Mouse (Mus musculus) midbrain, postnatal 0 days (tissue): ENCODE results near the gene Dyrk3. TPM values are rescaled to one million over a fixed set of nuclear protein-coding genes. Genes with fewer than 3 reads are reported as not detected.

Experiments
- ATAC-seq: fragments of 200-750 bp; cut with Nextera tagmentation; 2 replicates; pipeline ENCODE4 v1.8.0; 2017; ENCODE audit warnings: moderate number of reproducible peaks, mild to moderate bottlenecking, moderate TSS enrichment, moderate library complexity; ENCODE audit not compliant: low FRiP score
- DNase-seq: peaks from one replicate; pipeline ENCODE4 v3.0.0-alpha.2; 2015; ENCODE audit warnings: low spot score
- H3K27ac ChIP-seq: fragments of 300-500 bp; sonication (generic); 2 replicates; pipeline ENCODE4 v1.5.1; 2014; ENCODE audit warnings: low read depth, mild to moderate bottlenecking, low read length, mixed read lengths
- H3K27me3 ChIP-seq: fragments of 300-500 bp; sonication (generic); 2 replicates; pipeline ENCODE4 v1.6.1; 2014; ENCODE audit warnings: low read length, control low read depth, mixed read lengths; ENCODE audit not compliant: insufficient read depth
- H3K36me3 ChIP-seq: fragments of 300-500 bp; sonication (generic); 2 replicates; pipeline ENCODE4 v1.6.1; 2014; ENCODE audit warnings: low read length, control low read depth, mixed read lengths; ENCODE audit not compliant: insufficient read depth
- H3K4me1 ChIP-seq: fragments of 300-500 bp; sonication (generic); 2 replicates; pipeline ENCODE4 v1.6.1; 2014; ENCODE audit warnings: mild to moderate bottlenecking, control low read depth, antibody characterized with exemption, low read length, mixed read lengths; ENCODE audit not compliant: insufficient read depth
- H3K4me2 ChIP-seq: fragments of 300-500 bp; sonication (generic); 2 replicates; pipeline ENCODE4 v1.6.1; 2014; ENCODE audit warnings: low read depth, mild to moderate bottlenecking, low read length, mixed read lengths; ENCODE audit not compliant: poor library complexity, severe bottlenecking
- H3K4me3 ChIP-seq: fragments of 300-500 bp; sonication (generic); 2 replicates; pipeline ENCODE4 v1.5.1; 2014; ENCODE audit warnings: low read depth, mild to moderate bottlenecking, low read length, moderate library complexity
- H3K9ac ChIP-seq: fragments of 300-500 bp; sonication (generic); replicated peaks from 2 replicates; pipeline ENCODE4 v1.6.1; 2014; ENCODE audit warnings: mild to moderate bottlenecking, low read length, moderate library complexity, mixed read lengths; ENCODE audit not compliant: poor library complexity, severe bottlenecking
- H3K9me3 ChIP-seq: fragments of 300-500 bp; sonication (generic); 2 replicates; pipeline ENCODE4 v1.6.1; 2016; ENCODE audit warnings: low read length, control low read depth
- CTCF ChIP-seq: IDR thresholded peaks from 2 replicates; pipeline ENCODE4 v1.5.1; 2016; ENCODE audit warnings: antibody characterized with exemption, mild to moderate bottlenecking
- WGBS: fragments of 180-500 bp; shearing (Covaris S2); extraction: QIAGEN DNeasy Blood & Tissue Kit; methylation state at CpG from one replicate; pipeline ENCODE4 v1.1.7; 2014; 5-methylcytosine and 5-hydroxymethylcytosine counted together
- polyA plus RNA-seq: library from polyadenylated mRNA; unstranded; fragments of >200 nt; fragmentation: Nextera tagmentation; extraction: Ambion mirVana; gene quantifications from 2 replicates; pipeline ENCODE4 v1.2.1, GENCODE M21; 2015
- total RNA-seq: library from RNA; depleted of rRNA; stranded (reverse); fragments of >200 nt; gene quantifications from 2 replicates; pipeline ENCODE4 v1.2.3, GENCODE M21; 2014

The Dyrk3 gene
- total and polyA plus RNA-seq, 2 experiments from 2014 or later: 12.0 to 13.0 TPM

DNA sequence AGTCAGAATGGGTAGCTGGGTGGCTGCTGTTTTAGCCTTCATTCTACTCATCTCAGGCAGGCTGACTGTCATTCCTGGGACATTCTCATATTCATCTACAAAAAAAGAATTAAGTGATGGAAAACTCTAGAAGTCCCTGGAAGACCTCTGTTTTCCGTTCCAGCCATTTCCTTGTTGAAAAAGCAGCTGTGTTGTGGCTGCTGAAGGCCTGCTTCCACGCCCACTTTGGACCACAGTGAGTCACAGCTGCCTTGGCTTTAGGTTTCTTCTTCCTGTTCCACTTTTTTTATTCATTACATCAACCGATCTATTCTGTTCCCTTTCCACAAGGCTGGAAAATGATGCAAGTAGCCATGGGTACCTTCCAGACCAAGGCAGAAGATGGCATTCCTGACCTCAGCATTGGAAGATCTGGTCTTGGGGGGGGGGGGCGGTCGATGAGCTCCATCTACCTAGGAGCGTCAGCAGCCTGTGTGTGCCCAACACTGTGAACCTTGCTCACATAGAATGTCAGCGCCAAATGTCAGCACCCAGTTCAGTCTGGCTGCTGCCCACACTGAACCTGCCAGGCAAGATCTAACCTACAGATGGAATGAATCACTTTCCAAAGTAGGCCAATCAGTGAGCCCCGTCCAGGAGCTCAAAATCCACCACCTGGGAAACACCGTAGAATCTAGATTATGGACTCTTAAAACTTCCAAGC lies 46.3 kb upstream of the Dyrk3 start:
- Histone ChIP-seq H3K9me3 (no peaks in the 10 kb centered on the region), H3K4me2 (no peak overlapping the region), H3K9ac (no peak overlapping the region), H3K27me3 (no peaks in the 10 kb centered on the region), H3K4me1 (no peaks in the 10 kb centered on the region), H3K27ac (no peak overlapping the region), H3K36me3 (peaks cover 12% of the 10 kb centered on the region; the same call in 1 of the 2 replicates), H3K4me3 (no peak overlapping the region)
- ATAC-seq: no peak
- no peak for DNase-seq
- TF ChIP-seq CTCF: no peak
- 85% methylated on average over 9 of the region's 9 CpGs for WGBS

DNA sequence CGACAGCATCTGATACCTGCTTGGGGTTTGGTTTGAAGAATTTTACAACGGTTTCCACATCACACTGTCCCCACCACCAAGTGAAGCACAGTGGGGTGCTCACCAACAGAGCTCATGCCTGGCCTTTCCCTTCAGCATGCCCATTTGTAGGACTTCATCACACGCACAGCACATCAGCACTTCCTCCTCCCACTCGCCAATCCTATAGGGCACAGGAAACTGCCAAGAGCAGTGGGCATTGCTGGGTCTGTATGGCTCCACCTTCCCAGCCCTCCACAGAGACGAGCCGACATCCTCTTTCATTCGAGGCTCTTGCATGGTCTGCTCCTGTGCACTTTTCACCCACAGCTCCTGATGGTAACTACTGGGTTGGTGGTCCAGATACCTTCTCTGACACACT lies 45.1 kb upstream of the Dyrk3 start:
- Histone ChIP-seq H3K4me1 (no peaks in the 10 kb centered on the region), H3K27ac (no peak overlapping the region), H3K9me3 (no peaks in the 10 kb centered on the region), H3K4me2 (no peak overlapping the region), H3K4me3 (no peak overlapping the region), H3K27me3 (no peaks in the 10 kb centered on the region), H3K9ac (no peak overlapping the region), H3K36me3 (peaks cover 13% of the 10 kb centered on the region; the same call in 1 of the 2 replicates)
- ATAC-seq: no peak
- TF ChIP-seq CTCF: no peak
- WGBS: 88% methylated on average over 7 of the region's 7 CpGs
- no peak for DNase-seq

- ATAC-seq: peak; percentile 69
- H3K4me2 ChIP-seq: no peak overlapping the region
- H3K27ac ChIP-seq: no peak overlapping the region
- 68% methylated on average over 9 of the region's 9 CpGs for WGBS
- no peaks in the 10 kb centered on the region for H3K27me3 ChIP-seq
- H3K4me1 ChIP-seq: no peaks in the 10 kb centered on the region
- peak; percentile 92 for TF ChIP-seq CTCF
- H3K36me3 ChIP-seq: peaks cover 20% of the 10 kb centered on the region
- peak; percentile 83 for DNase-seq
- H3K4me3 ChIP-seq: no peak overlapping the region
- H3K9ac ChIP-seq: no peak overlapping the region
- no peaks in the 10 kb centered on the region for H3K9me3 ChIP-seq
These were observed 43.7 kb upstream of the Dyrk3 start for GRCm38 (mm10) chr1:131181642-131182527.

GRCm38 (mm10) chr1:131180386-131180785 lies 42.2 kb upstream of the Dyrk3 start:
- no peak for TF ChIP-seq CTCF
- H3K4me3 ChIP-seq: no peak overlapping the region
- no peaks in the 10 kb centered on the region for H3K4me1 ChIP-seq
- H3K9me3 ChIP-seq: no peaks in the 10 kb centered on the region
- WGBS: 95% methylated on average over 7 of the region's 7 CpGs
- H3K36me3 ChIP-seq: peaks cover 33% of the 10 kb centered on the region
- ATAC-seq (no peak), DNase-seq (no peak)
- no peak overlapping the region for H3K4me2 ChIP-seq
- no peak overlapping the region for H3K27ac ChIP-seq
- H3K9ac ChIP-seq: no peak overlapping the region
- no peaks in the 10 kb centered on the region for H3K27me3 ChIP-seq

GRCm38 (mm10) chr1:131178083-131178482 lies 39.9 kb upstream of the Dyrk3 start:
- Histone ChIP-seq H3K9ac (no peak overlapping the region), H3K36me3 (peaks cover 42% of the 10 kb centered on the region), H3K9me3 (no peaks in the 10 kb centered on the region), H3K4me3 (no peak overlapping the region), H3K4me1 (no peaks in the 10 kb centered on the region), H3K4me2 (no peak overlapping the region), H3K27ac (no peak overlapping the region), H3K27me3 (no peaks in the 10 kb centered on the region)
- TF ChIP-seq CTCF: no peak
- ATAC-seq (no peak), DNase-seq (no peak)
- 87% methylated on average over 5 of the region's 5 CpGs for WGBS

- WGBS: 82% methylated on average over 4 of the region's 4 CpGs
- no peak overlapping the region for H3K9ac ChIP-seq
- H3K4me2 ChIP-seq: no peak overlapping the region
- no peaks in the 10 kb centered on the region for H3K4me1 ChIP-seq
- H3K4me3 ChIP-seq: no peak overlapping the region
- DNase-seq (no peak), ATAC-seq (no peak)
- H3K27me3 ChIP-seq: no peaks in the 10 kb centered on the region
- H3K36me3 ChIP-seq: peaks cover 49% of the 10 kb centered on the region
- no peaks in the 10 kb centered on the region for H3K9me3 ChIP-seq
- no peak overlapping the region for H3K27ac ChIP-seq
- TF ChIP-seq CTCF: no peak
These were observed 39.1 kb upstream of the Dyrk3 start for GRCm38 (mm10) chr1:131177249-131177648.
